Mouse (Mus musculus): ENCODE measurements around the gene Cdc25b. TPM values are rescaled to one million over a fixed set of nuclear protein-coding genes. Genes with fewer than 3 reads are reported as not detected.
A peak's percentile ranks its signal among the peaks of the same experiment; 100 is the strongest.

Gene Cdc25b
- polyA plus RNA-seq, 1 experiment from 2014 or later: 76.4 TPM

GRCm38 (mm10) chr2:131143007-131143780 lies 43.6 kb upstream of the Cdc25b start:
- Histone ChIP-seq H3K4me1 (replicated peaks; ENCODE audit: control insufficient read depth, insufficient read depth, low read length) (peaks cover 24% of the 10 kb centered on the region), H3K9ac (ENCODE audit: low read depth, low read length) (no peak overlapping the region), H3K4me3 (ENCODE audit: low read depth, low read length) (no peak overlapping the region), H3K36me3 (ENCODE audit: control insufficient read depth, insufficient read depth, low read length) (peaks cover 39% of the 10 kb centered on the region), H3K9me3 (ENCODE audit: control insufficient read depth, low read length) (no peaks in the 10 kb centered on the region), H3K27me3 (replicated peaks; ENCODE audit: control insufficient read depth, insufficient read depth, low read length) (no peaks in the 10 kb centered on the region), H3K4me2 (peak overlapping the region; percentile 46), H3K27ac (ENCODE audit: low read depth, low read length) (no peak overlapping the region)
- WGBS: 74% methylated on average over 22 of the region's 22 CpGs
- no peak for DNase-seq (ENCODE audit: low spot score)
- 0 out of 2 replicates have a peak, but pooled peaks have one; percentile 16 for ATAC-seq (replicated peaks; ENCODE audit: low FRiP score)

GRCm38 (mm10) chr2:131145121-131145520 lies 41.6 kb upstream of the Cdc25b start:
- ATAC-seq (replicated peaks; ENCODE audit: low FRiP score) (no peak), DNase-seq (ENCODE audit: low spot score) (no peak)
- H3K36me3 ChIP-seq (ENCODE audit: control insufficient read depth, insufficient read depth, low read length): peaks cover 37% of the 10 kb centered on the region
- no peak overlapping the region for H3K4me3 ChIP-seq (ENCODE audit: low read depth, low read length)
- no peak overlapping the region for H3K9ac ChIP-seq (ENCODE audit: low read depth, low read length)
- H3K27me3 ChIP-seq (replicated peaks; ENCODE audit: control insufficient read depth, insufficient read depth, low read length): no peaks in the 10 kb centered on the region
- H3K4me1 ChIP-seq (replicated peaks; ENCODE audit: control insufficient read depth, insufficient read depth, low read length): peaks cover 20% of the 10 kb centered on the region
- H3K9me3 ChIP-seq (ENCODE audit: control insufficient read depth, low read length): no peaks in the 10 kb centered on the region
- no peak overlapping the region for H3K4me2 ChIP-seq
- no peak overlapping the region for H3K27ac ChIP-seq (ENCODE audit: low read depth, low read length)
- 69% methylated on average over 13 of the region's 13 CpGs for WGBS

- 83% methylated on average over 2 of the region's 2 CpGs for WGBS
- H3K9me3 ChIP-seq (ENCODE audit: control insufficient read depth, low read length): no peaks in the 10 kb centered on the region
- DNase-seq (ENCODE audit: low spot score) (no peak), ATAC-seq (replicated peaks; ENCODE audit: low FRiP score) (no peak)
- H3K4me1 ChIP-seq (replicated peaks; ENCODE audit: control insufficient read depth, insufficient read depth, low read length): peaks cover 20% of the 10 kb centered on the region
- no peak overlapping the region for H3K27ac ChIP-seq (ENCODE audit: low read depth, low read length)
- H3K9ac ChIP-seq (ENCODE audit: low read depth, low read length): no peak overlapping the region
- H3K4me3 ChIP-seq (ENCODE audit: low read depth, low read length): no peak overlapping the region
- no peak overlapping the region for H3K4me2 ChIP-seq
- no peaks in the 10 kb centered on the region for H3K27me3 ChIP-seq (replicated peaks; ENCODE audit: control insufficient read depth, insufficient read depth, low read length)
- peaks cover 39% of the 10 kb centered on the region for H3K36me3 ChIP-seq (ENCODE audit: control insufficient read depth, insufficient read depth, low read length)
These were observed 41.2 kb upstream of the Cdc25b start for GRCm38 (mm10) chr2:131145536-131145935.

- Histone ChIP-seq H3K27ac (ENCODE audit: low read depth, low read length) (no peak overlapping the region), H3K9me3 (ENCODE audit: control insufficient read depth, low read length) (no peaks in the 10 kb centered on the region), H3K4me2 (no peak overlapping the region), H3K9ac (ENCODE audit: low read depth, low read length) (no peak overlapping the region), H3K27me3 (replicated peaks; ENCODE audit: control insufficient read depth, insufficient read depth, low read length) (no peaks in the 10 kb centered on the region), H3K4me3 (ENCODE audit: low read depth, low read length) (no peak overlapping the region), H3K4me1 (replicated peaks; ENCODE audit: control insufficient read depth, insufficient read depth, low read length) (peaks cover 17% of the 10 kb centered on the region), H3K36me3 (ENCODE audit: control insufficient read depth, insufficient read depth, low read length) (peaks cover 39% of the 10 kb centered on the region)
- WGBS: 80% methylated on average over 21 of the region's 21 CpGs
- no peak for DNase-seq (ENCODE audit: low spot score)
- ATAC-seq (replicated peaks; ENCODE audit: low FRiP score): no peak
These were observed 40.3 kb upstream of the Cdc25b start for GRCm38 (mm10) chr2:131146193-131147042.

- Histone ChIP-seq H3K4me1 (replicated peaks; ENCODE audit: control insufficient read depth, insufficient read depth, low read length) (peaks cover 15% of the 10 kb centered on the region), H3K27ac (ENCODE audit: low read depth, low read length) (no peak overlapping the region), H3K9ac (ENCODE audit: low read depth, low read length) (no peak overlapping the region), H3K4me2 (no peak overlapping the region), H3K4me3 (ENCODE audit: low read depth, low read length) (no peak overlapping the region), H3K27me3 (replicated peaks; ENCODE audit: control insufficient read depth, insufficient read depth, low read length) (no peaks in the 10 kb centered on the region), H3K9me3 (ENCODE audit: control insufficient read depth, low read length) (no peaks in the 10 kb centered on the region), H3K36me3 (ENCODE audit: control insufficient read depth, insufficient read depth, low read length) (peaks cover 39% of the 10 kb centered on the region)
- no peak for DNase-seq (ENCODE audit: low spot score)
- 94% methylated on average over 8 of the region's 8 CpGs for WGBS
- ATAC-seq (replicated peaks; ENCODE audit: low FRiP score): no peak
These were observed 39.7 kb upstream of the Cdc25b start for GRCm38 (mm10) chr2:131147043-131147365.

GRCm38 (mm10) chr2:131148353-131149253 lies 38.1 kb upstream of the Cdc25b start:
- H3K9me3 ChIP-seq (ENCODE audit: control insufficient read depth, low read length): no peaks in the 10 kb centered on the region
- H3K4me2 ChIP-seq: no peak overlapping the region
- 82% methylated on average over 8 of the region's 8 CpGs for WGBS
- H3K9ac ChIP-seq (ENCODE audit: low read depth, low read length): no peak overlapping the region
- no peak for ATAC-seq (replicated peaks; ENCODE audit: low FRiP score)
- no peaks in the 10 kb centered on the region for H3K27me3 ChIP-seq (replicated peaks; ENCODE audit: control insufficient read depth, insufficient read depth, low read length)
- no peak for DNase-seq (ENCODE audit: low spot score)
- no peak overlapping the region for H3K27ac ChIP-seq (ENCODE audit: low read depth, low read length)
- H3K36me3 ChIP-seq (ENCODE audit: control insufficient read depth, insufficient read depth, low read length): peaks cover 39% of the 10 kb centered on the region
- H3K4me1 ChIP-seq (replicated peaks; ENCODE audit: control insufficient read depth, insufficient read depth, low read length): peaks cover 9% of the 10 kb centered on the region
- no peak overlapping the region for H3K4me3 ChIP-seq (ENCODE audit: low read depth, low read length)

GRCm38 (mm10) chr2:131149254-131149578 lies 37.5 kb upstream of the Cdc25b start:
- Histone ChIP-seq H3K4me2 (no peak overlapping the region), H3K9me3 (ENCODE audit: control insufficient read depth, low read length) (no peaks in the 10 kb centered on the region), H3K4me3 (ENCODE audit: low read depth, low read length) (no peak overlapping the region), H3K9ac (ENCODE audit: low read depth, low read length) (no peak overlapping the region), H3K36me3 (ENCODE audit: control insufficient read depth, insufficient read depth, low read length) (peaks cover 37% of the 10 kb centered on the region), H3K27ac (ENCODE audit: low read depth, low read length) (no peak overlapping the region), H3K4me1 (replicated peaks; ENCODE audit: control insufficient read depth, insufficient read depth, low read length) (peaks cover 9% of the 10 kb centered on the region), H3K27me3 (replicated peaks; ENCODE audit: control insufficient read depth, insufficient read depth, low read length) (no peaks in the 10 kb centered on the region)
- ATAC-seq (replicated peaks; ENCODE audit: low FRiP score) (no peak), DNase-seq (ENCODE audit: low spot score) (no peak)
- 91% methylated on average over 3 of the region's 3 CpGs for WGBS

GRCm38 (mm10) chr2:131152166-131152730 lies 34.5 kb upstream of the Cdc25b start:
- Histone ChIP-seq H3K4me2 (no peak overlapping the region), H3K9me3 (ENCODE audit: control insufficient read depth, low read length) (no peaks in the 10 kb centered on the region), H3K27me3 (replicated peaks; ENCODE audit: control insufficient read depth, insufficient read depth, low read length) (no peaks in the 10 kb centered on the region), H3K27ac (ENCODE audit: low read depth, low read length) (no peak overlapping the region), H3K9ac (ENCODE audit: low read depth, low read length) (no peak overlapping the region), H3K4me3 (ENCODE audit: low read depth, low read length) (no peak overlapping the region), H3K4me1 (replicated peaks; ENCODE audit: control insufficient read depth, insufficient read depth, low read length) (peaks cover 11% of the 10 kb centered on the region; the same call in 1 of the 2 replicates), H3K36me3 (ENCODE audit: control insufficient read depth, insufficient read depth, low read length) (peaks cover 15% of the 10 kb centered on the region)
- peak; percentile 91 for ATAC-seq (replicated peaks; ENCODE audit: low FRiP score)
- no peak for DNase-seq (ENCODE audit: low spot score)
- 48% methylated on average over 7 of the region's 7 CpGs for WGBS

All from liver, embryonic 11.5 days (tissue).